ENCODE assay signal across 19 mouse cellular contexts in genomic region chr6:81782815-81783435, GRCm38 (mm10).
DNase-seq lines count a peak whose midpoint lies in the region; ATAC-seq and TF ChIP-seq lines count a peak whose summit lies in the region.
"Had no signal": no experiment of that assay in that cellular context is flagged by ENCODE, and none has a peak within 500 bp of the region (broad histone marks: within the 10 kb centered on the region; RNA-seq: fewer than 3 reads in every experiment).

No protein-coding gene starts in this region.

- H3K27me3 ChIP-seq in embryonic facial prominence, embryonic 14.5 days (replicated peaks; ENCODE audit: control insufficient read depth, insufficient read depth, low read length), result no peaks in the 10 kb centered on the region
- H3K27me3 ChIP-seq in embryonic facial prominence, embryonic 10.5 days (replicated peaks; ENCODE audit: low read depth, poor library complexity, severe bottlenecking), result no peaks in the 10 kb centered on the region
- H3K27me3 ChIP-seq in intestine, embryonic 14.5 days (replicated peaks; ENCODE audit: control insufficient read depth, insufficient read depth, low read length), result no peaks in the 10 kb centered on the region
- H3K27me3 ChIP-seq in intestine, embryonic 15.5 days (replicated peaks), result no peaks in the 10 kb centered on the region
- H3K27me3 ChIP-seq in lung, postnatal 0 days (replicated peaks; ENCODE audit: insufficient read depth, low read length), result no peaks in the 10 kb centered on the region
- H3K27me3 ChIP-seq: embryonic facial prominence, embryonic 12.5 days; hindbrain, embryonic 12.5 days; stomach, embryonic 15.5 days had no signal

- H3K27ac ChIP-seq in embryonic facial prominence, embryonic 14.5 days (replicated peaks; ENCODE audit: low read depth, low read length), result no peak overlapping the region
- no peak overlapping the region for H3K27ac ChIP-seq in embryonic facial prominence, embryonic 10.5 days (replicated peaks)
- no peak overlapping the region for H3K27ac ChIP-seq in intestine, embryonic 14.5 days (ENCODE audit: low read depth)
- H3K27ac ChIP-seq in intestine, embryonic 15.5 days, result no peak overlapping the region
- H3K27ac ChIP-seq in lung, postnatal 0 days (ENCODE audit: low read length), result no peak overlapping the region
- H3K27ac ChIP-seq: embryonic facial prominence, embryonic 12.5 days; heart, adult 2 months; hindbrain, embryonic 12.5 days; midbrain, embryonic 10.5 days; stomach, embryonic 15.5 days had no signal

- H3K4me3 ChIP-seq in embryonic facial prominence, embryonic 14.5 days (ENCODE audit: low read depth, low read length), result no peak overlapping the region
- H3K4me3 ChIP-seq in embryonic facial prominence, embryonic 10.5 days, result no peak overlapping the region
- H3K4me3 ChIP-seq in intestine, embryonic 14.5 days (ENCODE audit: low read depth, low read length), result no peak overlapping the region
- no peak overlapping the region for H3K4me3 ChIP-seq in intestine, embryonic 15.5 days (replicated peaks)
- H3K4me3 ChIP-seq in lung, postnatal 0 days (ENCODE audit: low read depth, low read length), result no peak overlapping the region
- H3K4me3 ChIP-seq: embryonic facial prominence, embryonic 12.5 days; erythroblast, embryonic 14.5 days; heart, adult 2 months; hindbrain, embryonic 12.5 days; midbrain, embryonic 10.5 days; stomach, embryonic 15.5 days had no signal

- no peaks in the 10 kb centered on the region; the same call in 1 of the 2 replicates for H3K4me1 ChIP-seq in embryonic facial prominence, embryonic 14.5 days (ENCODE audit: control insufficient read depth, insufficient read depth, low read length)
- no peaks in the 10 kb centered on the region for H3K4me1 ChIP-seq in embryonic facial prominence, embryonic 10.5 days
- no peaks in the 10 kb centered on the region for H3K4me1 ChIP-seq in intestine, embryonic 14.5 days (replicated peaks; ENCODE audit: control insufficient read depth, insufficient read depth, low read length)
- no peaks in the 10 kb centered on the region for H3K4me1 ChIP-seq in intestine, embryonic 15.5 days (replicated peaks)
- H3K4me1 ChIP-seq in lung, postnatal 0 days (ENCODE audit: insufficient read depth, low read depth, low read length), result no peaks in the 10 kb centered on the region
- H3K4me1 ChIP-seq: embryonic facial prominence, embryonic 12.5 days; hindbrain, embryonic 12.5 days; midbrain, embryonic 10.5 days; stomach, embryonic 15.5 days had no signal

- no peaks in the 10 kb centered on the region for H3K36me3 ChIP-seq in embryonic facial prominence, embryonic 14.5 days (ENCODE audit: control insufficient read depth, insufficient read depth, low read length)
- H3K36me3 ChIP-seq in embryonic facial prominence, embryonic 10.5 days (replicated peaks), result no peaks in the 10 kb centered on the region
- no peaks in the 10 kb centered on the region for H3K36me3 ChIP-seq in intestine, embryonic 14.5 days (ENCODE audit: control insufficient read depth, insufficient read depth, low read length)
- no peaks in the 10 kb centered on the region for H3K36me3 ChIP-seq in intestine, embryonic 15.5 days
- no peaks in the 10 kb centered on the region for H3K36me3 ChIP-seq in lung, postnatal 0 days (ENCODE audit: insufficient read depth, low read length)
- H3K36me3 ChIP-seq: embryonic facial prominence, embryonic 12.5 days; hindbrain, embryonic 12.5 days; midbrain, embryonic 10.5 days; stomach, embryonic 15.5 days had no signal

- TF ChIP-seq CTCF in lung, postnatal 0 days (IDR thresholded peaks at IDR 0.05), result no peak

- peak; percentile 47; the same call in 1 of the 2 replicates for ATAC-seq in embryonic facial prominence, embryonic 14.5 days (ENCODE audit: low read depth)
- ATAC-seq in intestine, embryonic 14.5 days (replicated peaks; ENCODE audit: low FRiP score, low TSS enrichment, low read depth), result no peak
- no peak for ATAC-seq in intestine, embryonic 15.5 days
- ATAC-seq in lung, postnatal 0 days, result peak; percentile 35
- no peak for ATAC-seq in granulocyte monocyte progenitor cell, adult 5-6 weeks (replicated peaks; ENCODE audit: poor library complexity, severe bottlenecking)

- H3K9ac ChIP-seq in embryonic facial prominence, embryonic 14.5 days (ENCODE audit: low read depth, low read length), result no peak overlapping the region
- H3K9ac ChIP-seq in intestine, embryonic 14.5 days (ENCODE audit: low read length), result no peak overlapping the region
- no peak overlapping the region for H3K9ac ChIP-seq in intestine, embryonic 15.5 days
- no peak overlapping the region for H3K9ac ChIP-seq in lung, postnatal 0 days (replicated peaks; ENCODE audit: low read depth)
- H3K9ac ChIP-seq: embryonic facial prominence, embryonic 12.5 days; hindbrain, embryonic 12.5 days; stomach, embryonic 15.5 days had no signal

- no peaks in the 10 kb centered on the region for H3K9me3 ChIP-seq in embryonic facial prominence, embryonic 14.5 days (ENCODE audit: control insufficient read depth, low read length)
- H3K9me3 ChIP-seq in embryonic facial prominence, embryonic 10.5 days, result no peaks in the 10 kb centered on the region
- no peaks in the 10 kb centered on the region for H3K9me3 ChIP-seq in intestine, embryonic 14.5 days (ENCODE audit: control insufficient read depth, low read length)
- no peaks in the 10 kb centered on the region for H3K9me3 ChIP-seq in intestine, embryonic 15.5 days
- H3K9me3 ChIP-seq in lung, postnatal 0 days (ENCODE audit: low read length), result no peaks in the 10 kb centered on the region
- H3K9me3 ChIP-seq: embryonic facial prominence, embryonic 12.5 days; hindbrain, embryonic 12.5 days; midbrain, embryonic 10.5 days; stomach, embryonic 15.5 days had no signal

- no peak for TF ChIP-seq EP300 in lung, postnatal 0 days (IDR thresholded peaks at IDR 0.05)

- 68% methylated on average over 8 of the region's 8 CpGs for WGBS in embryonic facial prominence, embryonic 14.5 days
- 72% methylated on average over 8 of the region's 8 CpGs for WGBS in embryonic facial prominence, embryonic 10.5 days
- 83% methylated on average over 8 of the region's 8 CpGs for WGBS in intestine, embryonic 14.5 days
- WGBS in intestine, embryonic 15.5 days, result 84% methylated on average over 8 of the region's 8 CpGs
- 66% methylated on average over 8 of the region's 8 CpGs for WGBS in lung, postnatal 0 days

- DNase-seq in embryonic facial prominence, embryonic 14.5 days (ENCODE audit: low spot score), result peak; percentile 54
- no peak for DNase-seq in embryonic facial prominence, embryonic 10.5 days (ENCODE audit: low spot score)
- peak; percentile 45 for DNase-seq in intestine, embryonic 14.5 days (ENCODE audit: low spot score)
- DNase-seq in lung, postnatal 0 days (ENCODE audit: low spot score), result no peak
- no peak for DNase-seq in lung, postnatal 4 days
- DNase-seq: adrenal gland, postnatal 14 days; cerebellum, adult 9-11 months; gastrocnemius, postnatal 14 days; heart, adult 2 months; kidney, adult 18-20 months; thymus, adult 18-20 months; thymus, postnatal 36 days had no signal

- H3K4me2 ChIP-seq in embryonic facial prominence, embryonic 14.5 days (ENCODE audit: low read depth, low read length), result no peak overlapping the region
- H3K4me2 ChIP-seq in intestine, embryonic 14.5 days (ENCODE audit: low read length), result no peak overlapping the region
- no peak overlapping the region for H3K4me2 ChIP-seq in intestine, embryonic 15.5 days (replicated peaks)
- no peak overlapping the region for H3K4me2 ChIP-seq in lung, postnatal 0 days (replicated peaks; ENCODE audit: low read depth, low read length)
- H3K4me2 ChIP-seq: embryonic facial prominence, embryonic 12.5 days; hindbrain, embryonic 12.5 days; stomach, embryonic 15.5 days had no signal

Comparison
In these comparisons a context has a peak if more than half of its experiments do, and no peak if none do; other contexts are left out.
1. DNase-seq: peak in embryonic facial prominence, embryonic 14.5 days (single experiment) and intestine, embryonic 14.5 days (single experiment); none in embryonic facial prominence, embryonic 10.5 days (single experiment), lung, postnatal 0 days (single experiment) and lung, postnatal 4 days (0 of 2).
2. ATAC-seq: peak in embryonic facial prominence, embryonic 14.5 days (single experiment) and lung, postnatal 0 days (single experiment); none in intestine, embryonic 14.5 days (single experiment), intestine, embryonic 15.5 days (single experiment) and granulocyte monocyte progenitor cell, adult 5-6 weeks (single experiment).